In the genomic region with DNA sequence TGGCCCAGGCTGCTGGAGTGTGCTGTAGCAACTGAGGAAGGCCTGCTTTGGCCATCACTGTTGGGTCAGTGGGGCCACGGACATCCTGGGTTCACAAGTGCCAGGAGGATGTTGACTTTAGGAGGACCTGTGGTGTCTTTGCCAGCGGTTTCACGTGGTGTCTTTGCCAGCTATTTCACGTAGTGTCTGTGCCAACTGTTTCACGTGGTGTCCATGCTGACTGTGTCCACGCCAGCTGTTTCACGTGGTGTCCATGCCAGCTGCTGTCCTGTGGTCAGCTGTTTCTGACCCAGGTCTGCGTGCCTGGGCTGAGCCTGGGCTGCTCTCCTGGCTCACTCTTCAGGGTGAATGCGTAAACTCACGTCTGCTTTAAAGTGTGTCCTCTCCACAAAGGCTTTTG, we compare ENCODE assay signal across 15 mouse cellular contexts. TPM values are rescaled to one million over a fixed set of nuclear protein-coding genes. Genes with fewer than 3 reads are reported as not detected.
DNase-seq lines count a peak whose midpoint lies in the region; ATAC-seq lines count a peak whose summit lies in the region.
"Had no signal": no experiment of that assay in that cellular context is flagged by ENCODE, and none has a peak within 500 bp of the region (broad histone marks: within the 10 kb centered on the region; RNA-seq: fewer than 3 reads in every experiment).

No protein-coding gene starts in this region.

- H3K9me3 ChIP-seq in hindbrain, embryonic 11.5 days (ENCODE audit: control insufficient read depth, low read length) = no peaks in the 10 kb centered on the region
- H3K9me3 ChIP-seq: liver, embryonic 15.5 days; neural tube, embryonic 15.5 days had no signal

- no peak overlapping the region for H3K27ac ChIP-seq in hindbrain, embryonic 11.5 days (ENCODE audit: low read depth, low read length)
- H3K27ac ChIP-seq: liver, embryonic 15.5 days; neural tube, embryonic 15.5 days had no signal

- H3K4me1 ChIP-seq in hindbrain, embryonic 11.5 days (replicated peaks; ENCODE audit: control insufficient read depth, insufficient read depth, low read length) = no peaks in the 10 kb centered on the region
- H3K4me1 ChIP-seq: neural tube, embryonic 15.5 days had no signal

- H3K27me3 ChIP-seq in hindbrain, embryonic 11.5 days (ENCODE audit: control insufficient read depth, insufficient read depth, low read length) = no peaks in the 10 kb centered on the region
- H3K27me3 ChIP-seq: liver, embryonic 15.5 days; neural tube, embryonic 15.5 days had no signal

- H3K9ac ChIP-seq in hindbrain, embryonic 11.5 days (ENCODE audit: low read depth, low read length) = no peak overlapping the region
- H3K9ac ChIP-seq: liver, embryonic 15.5 days; neural tube, embryonic 15.5 days had no signal

- H3K36me3 ChIP-seq in hindbrain, embryonic 11.5 days (ENCODE audit: control insufficient read depth, insufficient read depth, low read length) = 0 out of 2 replicates have a peak, but pooled peaks cover 3% of the 10 kb centered on the region

- no peak overlapping the region for H3K4me3 ChIP-seq in hindbrain, embryonic 11.5 days (ENCODE audit: low read depth, low read length)
- H3K4me3 ChIP-seq: liver, embryonic 15.5 days; neural tube, embryonic 15.5 days had no signal

- WGBS in hindbrain, embryonic 11.5 days = 94% methylated on average over 10 of the region's 10 CpGs

- H3K4me2 ChIP-seq in hindbrain, embryonic 11.5 days (replicated peaks; ENCODE audit: low read depth, low read length) = no peak overlapping the region
- H3K4me2 ChIP-seq: liver, embryonic 15.5 days; neural tube, embryonic 15.5 days had no signal

- intact Hi-C loops in heart, postnatal 14 days (cut with DNase I) = no loop called here

- ATAC-seq in monocyte, adult 5-6 weeks (replicated peaks; ENCODE audit: insufficient number of reproducible peaks, low FRiP score, low TSS enrichment, poor library complexity, severe bottlenecking) = no peak
- ATAC-seq in hindbrain, embryonic 11.5 days (ENCODE audit: low FRiP score) = no peak
- ATAC-seq: forebrain, embryonic 16.5 days had no signal

- peak; percentile 19 to 27 for DNase-seq in heart, adult 9 months (ENCODE audit: low spot score in 2 of 2)
- no peak for DNase-seq in heart, postnatal 14 days
- DNase-seq in adipocyte (ENCODE audit: low spot score) = peak; percentile 81
- DNase-seq in adrenal gland, postnatal 25 days = peak; percentile 30
- peak; percentile 49 for DNase-seq in gastrocnemius, postnatal 25 days
- DNase-seq in hindbrain, embryonic 11.5 days (ENCODE audit: low spot score) = no peak
- DNase-seq: cerebellum, postnatal 25 days; heart, postnatal 4 days; lung, postnatal 14 days; retina, postnatal 1 day had no signal

RNA-seq across cellular contexts. Expression of a gene that starts 20.0 kb away (rescaled TPM):
- total RNA-seq in heart, postnatal 14 days (2021) = 1 to 10 TPM; 4.0 to 4.8 TPM
- total RNA-seq in adrenal gland, postnatal 25 days (2021) = 88.5 and 93.5 TPM in 2 replicates
- 1 to 10 TPM; 3.3 to 4.8 TPM for total RNA-seq in gastrocnemius, postnatal 25 days (2021)
- 9.0 to 122 TPM (median 12.6 TPM) in 3 replicates for total RNA-seq in monocyte, adult 5-6 weeks (2017)
- polyA plus RNA-seq in hindbrain, embryonic 11.5 days (2014; fragmentation: Nextera tagmentation; extraction: Ambion mirVana) = 48.6 and 50.1 TPM in 2 replicates

RNA-seq across cellular contexts. Expression of a gene that starts 35.9 kb away (rescaled TPM):
- not detected for total RNA-seq in heart, postnatal 14 days (2021)
- total RNA-seq in adrenal gland, postnatal 25 days (2021) = 0.90 and 2.1 TPM in 2 replicates
- total RNA-seq in gastrocnemius, postnatal 25 days (2021) = under 1 TPM; 0.03 to 0.24 TPM
- total RNA-seq in monocyte, adult 5-6 weeks (2017) = 0.38 TPM in 1 of 3 replicates, not detected in the others
- 0.70 and 0.74 TPM in 2 replicates for polyA plus RNA-seq in hindbrain, embryonic 11.5 days (2014; fragmentation: Nextera tagmentation; extraction: Ambion mirVana)
- polyA plus RNA-seq: liver, embryonic 15.5 days; thymus, postnatal 0 days had no signal

RNA-seq across cellular contexts. Expression of a gene that starts 54.3 kb away (rescaled TPM):
- 10 to 100 TPM; 48.0 to 62.4 TPM for total RNA-seq in heart, postnatal 14 days (2021)
- 18.4 and 37.3 TPM in 2 replicates for total RNA-seq in adrenal gland, postnatal 25 days (2021)
- total RNA-seq in gastrocnemius, postnatal 25 days (2021) = 1 to 10 TPM; 3.5 to 4.7 TPM
- total RNA-seq in monocyte, adult 5-6 weeks (2017) = 19.1 to 27.0 TPM (median 23.6 TPM) in 3 replicates
- polyA plus RNA-seq in hindbrain, embryonic 11.5 days (2014; fragmentation: Nextera tagmentation; extraction: Ambion mirVana) = 30.1 and 30.8 TPM in 2 replicates

Comparison
In these comparisons a context has a peak if more than half of its experiments do, and no peak if none do; other contexts are left out.
1. DNase-seq: peak in heart, adult 9 months (2 of 2), adipocyte (single experiment), adrenal gland, postnatal 25 days (single experiment) and gastrocnemius, postnatal 25 days (single experiment); none in heart, postnatal 14 days (0 of 2) and hindbrain, embryonic 11.5 days (single experiment).